Mouse (Mus musculus) forebrain, embryonic 14.5 days (tissue): ENCODE data around the gene Aqp7. TPM values are rescaled to one million over a fixed set of nuclear protein-coding genes. Genes with fewer than 3 reads are reported as not detected.

Source experiments
- ATAC-seq: fragments of 200-750 bp; cut with Nextera tagmentation; 2 replicates; pipeline ENCODE4 v1.8.0; 2017; ENCODE audit warnings: mild to moderate bottlenecking, moderate library complexity
- DNase-seq: peaks from one replicate; pipeline ENCODE4 v3.0.0-alpha.2; 2015; ENCODE audit warnings: low spot score
- H3K27ac ChIP-seq: fragments of 300-500 bp; sonication (generic); 2 replicates; pipeline ENCODE4 v1.5.1; 2014; ENCODE audit warnings: low read depth, mild to moderate bottlenecking, control low read depth, low read length, moderate library complexity
- H3K27me3 ChIP-seq: fragments of 300-500 bp; sonication (generic); replicated peaks from 2 replicates; pipeline ENCODE4 v1.6.1; 2014; ENCODE audit warnings: low read length, control low read depth, mixed read lengths; ENCODE audit not compliant: control insufficient read depth, insufficient read depth
- H3K36me3 ChIP-seq: fragments of 300-500 bp; sonication (generic); 2 replicates; pipeline ENCODE4 v1.6.1; 2014; ENCODE audit warnings: low read length, control low read depth; ENCODE audit not compliant: control insufficient read depth, insufficient read depth
- H3K4me1 ChIP-seq: fragments of 300-500 bp; sonication (generic); 2 replicates; pipeline ENCODE4 v1.6.1; 2014; ENCODE audit warnings: antibody characterized with exemption, low read length, control low read depth; ENCODE audit not compliant: control insufficient read depth, insufficient read depth
- H3K4me2 ChIP-seq: fragments of 300-500 bp; sonication (generic); 2 replicates; pipeline ENCODE4 v1.6.1; 2014; ENCODE audit warnings: mild to moderate bottlenecking, control low read depth, low read length
- H3K4me3 ChIP-seq: fragments of 300-500 bp; sonication (generic); 2 replicates; pipeline ENCODE4 v1.5.1; 2014; ENCODE audit warnings: low read depth, low read length, control low read depth
- H3K9ac ChIP-seq: fragments of 300-500 bp; sonication (generic); 2 replicates; pipeline ENCODE4 v1.6.1; 2014; ENCODE audit warnings: mild to moderate bottlenecking, low read length, control low read depth, moderate library complexity
- H3K9me3 ChIP-seq: fragments of 300-500 bp; sonication (generic); replicated peaks from 2 replicates; pipeline ENCODE4 v1.6.1; 2016; ENCODE audit warnings: low read length, control low read depth, mixed read lengths; ENCODE audit not compliant: control insufficient read depth
- WGBS: fragments of 180-500 bp; shearing (Covaris S2); extraction: QIAGEN DNeasy Blood & Tissue Kit; methylation state at CpG from one replicate; pipeline ENCODE4 v1.1.7; 2014; 5-methylcytosine and 5-hydroxymethylcytosine counted together
- polyA plus RNA-seq: library from polyadenylated mRNA; unstranded; fragments of >200 nt; fragmentation: Nextera tagmentation; extraction: Ambion mirVana; gene quantifications from 2 replicates; pipeline ENCODE4 v1.2.1, GENCODE M21; 2014

Aqp7 gene
- polyA plus RNA-seq = not detected in 2 replicates

- Histone ChIP-seq H3K9me3 (no peaks in the 10 kb centered on the region), H3K27me3 (no peaks in the 10 kb centered on the region), H3K4me1 (no peaks in the 10 kb centered on the region), H3K9ac (no peak within 1 kb of the TSS), H3K27ac (no peak within 1 kb of the TSS), H3K4me3 (no peak within 1 kb of the TSS), H3K36me3 (no peaks in the 10 kb centered on the region), H3K4me2 (no peak within 1 kb of the TSS)
- 59% methylated on average over 9 of the region's 9 CpGs for WGBS
- ATAC-seq (no peak), DNase-seq (no peak)
These were observed at the start of gene Aqp7 for GRCm38 (mm10) chr4:41047524-41048271. TSS of gene Aqp7 (minus strand) at chr4:41048139.

GRCm38 (mm10) chr4:41097381-41097780, 49.4 kb upstream of the Aqp7 start:
- Histone ChIP-seq H3K9ac (no peak overlapping the region), H3K4me2 (no peak overlapping the region; the same call in 1 of the 2 replicates)
- no peak for ATAC-seq

GRCm38 (mm10) chr4:41096794-41097193, 48.9 kb upstream of the Aqp7 start:
- DNase-seq (no peak), ATAC-seq (no peak)
- no peak overlapping the region for H3K4me3 ChIP-seq
- H3K27me3 ChIP-seq = peaks cover 9% of the 10 kb centered on the region; the same call in 1 of the 2 replicates
- peaks cover 8% of the 10 kb centered on the region; the same call in 1 of the 2 replicates for H3K4me1 ChIP-seq
- H3K9ac ChIP-seq = no peak overlapping the region
- no peak overlapping the region for H3K27ac ChIP-seq
- H3K4me2 ChIP-seq = no peak overlapping the region
- WGBS = 72% methylated on average over 5 of the region's 5 CpGs
- no peaks in the 10 kb centered on the region for H3K36me3 ChIP-seq
- no peaks in the 10 kb centered on the region for H3K9me3 ChIP-seq

More at GRCm38 (mm10) chr4:41097381-41097780, 49.4 kb upstream of the Aqp7 start:
- Histone ChIP-seq H3K4me1 (peaks cover 8% of the 10 kb centered on the region; the same call in 1 of the 2 replicates), H3K27me3 (peaks cover 9% of the 10 kb centered on the region; the same call in 1 of the 2 replicates), H3K4me3 (no peak overlapping the region), H3K9me3 (no peaks in the 10 kb centered on the region), H3K27ac (no peak overlapping the region), H3K36me3 (no peaks in the 10 kb centered on the region)
- 45% methylated on average over 13 of the region's 13 CpGs for WGBS
- no peak for DNase-seq

- H3K27ac ChIP-seq = no peak overlapping the region
- WGBS = 66% methylated on average over 8 of the region's 8 CpGs
These were observed 48.2 kb upstream of the Aqp7 start for GRCm38 (mm10) chr4:41096169-41096568.

GRCm38 (mm10) chr4:41094361-41094760, 46.4 kb upstream of the Aqp7 start:
- Histone ChIP-seq H3K27ac (no peak overlapping the region), H3K36me3 (no peaks in the 10 kb centered on the region), H3K4me2 (no peak overlapping the region), H3K9ac (no peak overlapping the region), H3K4me1 (peaks cover 8% of the 10 kb centered on the region; the same call in 1 of the 2 replicates), H3K4me3 (no peak overlapping the region), H3K27me3 (peaks cover 7% of the 10 kb centered on the region; the same call in 1 of the 2 replicates), H3K9me3 (no peaks in the 10 kb centered on the region)
- ATAC-seq (no peak), DNase-seq (peak; percentile 19)
- 34% methylated on average over 9 of the region's 9 CpGs for WGBS

More at GRCm38 (mm10) chr4:41096169-41096568, 48.2 kb upstream of the Aqp7 start:
- Histone ChIP-seq H3K36me3 (no peaks in the 10 kb centered on the region), H3K4me2 (no peak overlapping the region), H3K27me3 (peaks cover 9% of the 10 kb centered on the region; the same call in 1 of the 2 replicates), H3K9me3 (no peaks in the 10 kb centered on the region), H3K4me3 (no peak overlapping the region), H3K4me1 (peaks cover 8% of the 10 kb centered on the region; the same call in 1 of the 2 replicates), H3K9ac (no peak overlapping the region)
- no peak for DNase-seq
- ATAC-seq = no peak

- WGBS = 82% methylated on average over 1 of the region's 1 CpGs
- Histone ChIP-seq H3K27me3 (peaks cover 5% of the 10 kb centered on the region; the same call in 1 of the 2 replicates), H3K4me3 (no peak overlapping the region), H3K4me2 (no peak overlapping the region), H3K27ac (no peak overlapping the region), H3K9me3 (no peaks in the 10 kb centered on the region), H3K4me1 (0 out of 2 replicates have a peak, but pooled peaks cover 3% of the 10 kb centered on the region), H3K36me3 (no peaks in the 10 kb centered on the region), H3K9ac (no peak overlapping the region)
- ATAC-seq (no peak), DNase-seq (no peak)
These were observed 45.0 kb upstream of the Aqp7 start for GRCm38 (mm10) chr4:41092958-41093357.

GRCm38 (mm10) chr4:41091391-41091790, 43.5 kb upstream of the Aqp7 start:
- Histone ChIP-seq H3K9ac (no peak overlapping the region), H3K4me1 (no peaks in the 10 kb centered on the region), H3K9me3 (no peaks in the 10 kb centered on the region), H3K27me3 (no peaks in the 10 kb centered on the region), H3K4me2 (no peak overlapping the region), H3K27ac (no peak overlapping the region), H3K4me3 (no peak overlapping the region), H3K36me3 (no peaks in the 10 kb centered on the region)
- WGBS = 57% methylated on average over 3 of the region's 3 CpGs
- DNase-seq (no peak), ATAC-seq (no peak)

- 79% methylated on average over 2 of the region's 2 CpGs for WGBS
- no peaks in the 10 kb centered on the region for H3K4me1 ChIP-seq
- no peak overlapping the region for H3K9ac ChIP-seq
- DNase-seq (no peak), ATAC-seq (no peak)
- H3K27me3 ChIP-seq = no peaks in the 10 kb centered on the region
- no peaks in the 10 kb centered on the region for H3K9me3 ChIP-seq
- no peaks in the 10 kb centered on the region for H3K36me3 ChIP-seq
- no peak overlapping the region for H3K4me3 ChIP-seq
- no peak overlapping the region for H3K4me2 ChIP-seq
- no peak overlapping the region for H3K27ac ChIP-seq
These were observed 41.8 kb upstream of the Aqp7 start for GRCm38 (mm10) chr4:41089705-41090104.

- Histone ChIP-seq H3K4me1 (no peaks in the 10 kb centered on the region), H3K27me3 (no peaks in the 10 kb centered on the region), H3K36me3 (no peaks in the 10 kb centered on the region), H3K9me3 (no peaks in the 10 kb centered on the region), H3K4me3 (no peak overlapping the region), H3K4me2 (no peak overlapping the region), H3K27ac (no peak overlapping the region), H3K9ac (no peak overlapping the region)
- WGBS = 87% methylated on average over 4 of the region's 4 CpGs
- no peak for DNase-seq
- no peak for ATAC-seq
These were observed 41.2 kb upstream of the Aqp7 start for GRCm38 (mm10) chr4:41089189-41089588.
